Mouse (Mus musculus): ENCODE measurements around the gene Cyb561d2.

Gene Cyb561d2

GRCm38 (mm10) chr9:107541474-107542351, at the start of gene Cyb561d2, which contains the start of gene Nprl2:
Cyb561d2 (minus strand) TSS chr9:107542193.
Nprl2 (plus strand) TSS chr9:107542226.
- in situ Hi-C loops (cut with MboI; ENCODE audit: unreplicated experiment in 2 of 2): loop anchor here (25.0 kb wide), 2 partner anchors 1379 to 1546 kb away; partner anchors contain the start of genes Ccdc51 (in 1 of the 2), Glyctk (in 1 of the 2), Plxnb1 (in 1 of the 2) and Tma7 (in 1 of the 2)

DNA sequence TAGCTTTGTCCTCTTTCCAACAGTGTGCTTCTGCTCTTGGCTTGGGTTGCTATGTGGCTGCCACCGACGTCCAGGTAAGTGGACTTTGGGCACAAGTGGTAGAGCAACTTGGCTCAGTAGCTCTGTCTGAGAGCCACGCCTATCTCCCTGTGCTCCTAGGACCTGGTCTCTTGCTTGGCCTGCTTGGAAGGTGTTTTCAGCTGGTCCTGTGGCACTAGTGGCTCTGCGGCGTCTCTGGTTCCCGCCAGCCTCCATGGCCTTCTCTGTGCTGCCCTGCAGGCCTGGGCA, 48.7 kb upstream of the Cyb561d2 start:
- in situ Hi-C loops (cut with MboI; ENCODE audit: unreplicated experiment in 2 of 2): no loop called here

DNA sequence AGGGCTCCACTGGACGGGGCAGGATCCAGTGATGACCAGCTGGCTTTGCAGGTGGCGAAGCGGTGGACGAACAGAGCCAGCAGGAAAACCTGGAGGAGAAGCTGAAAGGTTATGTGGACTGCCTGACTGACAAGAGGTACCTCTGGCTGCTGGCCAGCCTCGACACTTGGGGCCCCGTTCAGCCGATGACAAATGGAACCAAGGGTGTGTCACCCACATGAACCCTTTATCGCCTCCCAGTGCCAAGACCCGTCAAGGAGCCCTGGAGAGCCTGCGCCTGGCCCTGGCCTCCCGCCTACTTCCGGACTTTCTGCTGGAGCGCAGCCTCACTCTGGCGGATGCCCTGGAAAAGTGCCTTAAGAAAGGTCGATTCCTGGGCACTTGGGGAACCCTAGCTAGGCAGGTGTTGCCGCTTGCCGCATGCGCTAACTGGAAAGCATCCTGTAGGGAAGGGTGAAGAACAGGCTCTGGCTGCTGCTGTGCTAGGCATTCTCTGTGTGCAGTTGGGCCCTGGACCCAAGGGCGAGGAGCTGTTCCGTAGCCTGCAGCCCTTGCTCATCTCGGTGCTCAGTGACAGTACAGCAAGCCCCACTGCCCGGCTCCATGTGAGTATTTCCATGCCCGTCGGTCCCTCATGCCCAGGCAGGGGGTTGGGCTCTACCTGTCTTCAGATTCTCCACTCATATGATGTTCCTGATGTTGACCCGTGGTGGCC, 48.2 kb upstream of the Cyb561d2 start:
- in situ Hi-C loops (cut with MboI; ENCODE audit: unreplicated experiment in 2 of 2): no loop called here

DNA sequence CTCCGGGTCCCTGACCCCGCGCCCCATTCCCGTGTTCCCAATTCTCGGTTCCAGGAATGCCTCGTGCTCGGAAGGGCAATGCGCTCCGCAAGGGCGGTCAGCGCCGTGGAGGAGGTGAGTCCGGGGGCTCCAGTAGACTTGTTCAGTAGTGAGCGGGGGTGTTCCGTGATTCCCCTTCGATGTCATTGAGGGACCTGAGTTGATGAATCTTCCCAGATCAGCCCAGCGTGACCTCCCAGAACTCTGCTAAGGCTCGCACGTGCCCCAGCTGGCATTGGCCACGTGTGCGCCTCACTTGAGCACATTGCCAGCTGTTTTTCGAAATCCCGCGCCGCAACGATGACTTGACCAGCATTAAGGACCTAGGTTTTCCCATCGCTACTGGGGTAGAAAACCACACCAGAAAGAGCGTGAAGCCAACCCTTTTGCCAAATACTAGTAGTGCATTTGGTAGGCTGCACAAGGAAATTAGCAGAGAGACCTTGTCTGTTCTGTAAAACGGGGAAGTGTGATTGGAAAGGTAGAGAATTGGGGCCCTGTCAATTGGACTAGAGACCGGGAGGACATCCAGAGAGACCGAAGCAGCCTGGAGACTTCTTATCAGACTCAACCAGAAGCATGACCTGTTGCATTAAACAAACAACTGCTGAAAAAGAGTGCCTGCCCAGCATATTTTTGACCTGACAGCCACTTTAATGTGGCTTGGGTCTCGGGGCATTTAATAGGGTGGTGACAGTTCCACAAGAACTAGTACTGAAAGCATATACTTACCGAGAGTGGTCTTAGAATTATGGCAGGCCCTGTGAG, 46.0 kb upstream of the Cyb561d2 start:
- in situ Hi-C loops (cut with MboI; ENCODE audit: unreplicated experiment in 2 of 2): no loop called here

- in situ Hi-C loops (cut with MboI; ENCODE audit: unreplicated experiment in 2 of 2): no loop called here
Measured at GRCm38 (mm10) chr9:107586974-107587832, 45.2 kb upstream of the Cyb561d2 start, which contains the start of gene Ifrd2. Ifrd2 (plus strand) TSS chr9:107587642.

GRCm38 (mm10) chr9:107586504-107586903, 44.5 kb upstream of the Cyb561d2 start:
- in situ Hi-C loops (cut with MboI; ENCODE audit: unreplicated experiment in 2 of 2): no loop called here

DNA sequence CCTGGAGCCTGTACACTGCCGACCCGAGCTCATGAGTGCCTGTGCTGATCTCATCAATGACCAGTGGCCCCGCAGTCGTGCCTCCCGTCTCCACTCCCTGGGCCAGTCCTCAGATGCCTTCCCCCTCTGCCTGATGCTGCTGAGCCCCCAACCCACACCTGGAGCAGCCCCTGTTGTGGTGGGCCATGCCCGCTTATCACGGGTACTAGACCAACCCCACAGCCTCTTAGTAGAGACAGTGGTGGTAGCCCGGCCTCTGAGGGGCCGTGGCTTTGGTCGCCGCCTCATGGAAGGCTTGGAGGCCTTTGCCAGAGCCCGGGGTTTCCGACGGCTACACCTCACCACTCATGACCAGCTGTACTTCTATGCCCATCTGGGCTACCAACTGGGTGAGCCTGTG, 41.2 kb upstream of the Cyb561d2 start:
- in situ Hi-C loops (cut with MboI; ENCODE audit: unreplicated experiment in 2 of 2): no loop called here

- in situ Hi-C loops (cut with MboI; ENCODE audit: unreplicated experiment in 2 of 2): no loop called here
Measured at GRCm38 (mm10) chr9:107582509-107583062, 40.6 kb upstream of the Cyb561d2 start.

GRCm38 (mm10) chr9:107581584-107581983, 39.6 kb upstream of the Cyb561d2 start:
- in situ Hi-C loops (cut with MboI; ENCODE audit: unreplicated experiment in 2 of 2): no loop called here

- in situ Hi-C loops (cut with MboI; ENCODE audit: unreplicated experiment in 2 of 2): no loop called here
Measured at GRCm38 (mm10) chr9:107580501-107581317, 38.7 kb upstream of the Cyb561d2 start, which contains the start of gene Hyal3. Hyal3 (plus strand) TSS chr9:107580818.

- in situ Hi-C loops (cut with MboI; ENCODE audit: unreplicated experiment in 2 of 2): no loop called here
Measured at GRCm38 (mm10) chr9:107579023-107579900, 37.3 kb upstream of the Cyb561d2 start.

DNA sequence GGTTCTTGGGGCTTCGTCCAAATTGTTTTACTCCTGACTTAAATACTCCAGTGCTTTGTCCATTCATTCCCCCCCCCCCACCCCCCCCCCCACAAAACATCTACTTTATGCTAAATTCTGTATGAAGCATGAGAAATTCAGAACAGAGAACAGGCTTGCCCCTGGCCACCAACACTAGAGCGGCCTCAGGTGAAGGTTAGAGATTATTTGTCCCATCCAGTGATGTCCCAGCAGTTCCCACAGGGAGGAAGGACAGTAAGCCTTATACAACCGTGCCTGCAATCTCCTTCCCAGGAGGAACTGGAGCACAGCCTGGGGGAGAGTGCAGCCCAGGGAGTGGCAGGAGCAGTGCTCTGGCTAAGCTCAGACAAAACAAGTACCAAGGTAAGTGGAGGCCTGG, 36.6 kb upstream of the Cyb561d2 start, which contains the start of gene Naa80:
TSS of gene Naa80 (plus strand) at position 301 of the 400 bp plus-strand sequence.
- in situ Hi-C loops (cut with MboI; ENCODE audit: unreplicated experiment in 2 of 2): no loop called here

- in situ Hi-C loops (cut with MboI; ENCODE audit: unreplicated experiment in 2 of 2): no loop called here
Measured at GRCm38 (mm10) chr9:107577871-107578270, 35.9 kb upstream of the Cyb561d2 start.

DNA sequence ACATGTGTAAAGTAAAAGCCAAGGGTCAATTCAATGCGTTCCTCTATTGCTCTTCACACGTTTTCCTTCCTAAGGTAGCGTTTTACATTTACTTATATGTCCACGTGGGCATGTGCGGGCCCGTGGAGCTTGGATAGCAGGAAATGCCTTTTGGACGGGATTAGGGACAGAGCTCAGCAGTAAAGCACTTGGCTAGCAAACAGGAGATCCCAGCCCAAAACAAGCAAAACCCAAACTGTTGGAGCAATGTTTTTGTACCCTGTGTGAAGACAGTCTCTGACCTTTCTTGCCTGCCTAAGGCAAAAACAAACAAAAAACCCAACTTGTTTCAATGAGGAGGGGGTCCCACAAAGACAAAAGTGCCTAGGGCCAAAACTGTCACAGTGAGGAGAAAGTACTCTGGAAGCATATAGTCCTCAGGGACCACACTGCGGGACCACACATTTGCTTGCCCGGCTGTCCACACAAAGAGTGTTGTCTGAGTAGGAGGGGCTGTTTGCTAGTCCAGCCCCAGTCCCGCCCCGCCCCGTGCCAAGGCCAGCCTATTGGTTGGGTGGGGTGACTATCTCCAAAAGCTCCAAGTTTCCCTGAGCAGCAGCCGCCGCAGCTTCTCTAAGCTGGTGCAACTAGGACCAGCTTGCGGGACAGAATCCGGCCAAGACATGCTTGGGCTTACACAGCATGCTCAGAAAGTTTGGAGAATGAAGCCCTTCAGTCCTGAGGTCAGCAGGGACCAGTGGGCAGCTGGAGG, 34.5 kb upstream of the Cyb561d2 start, which contains the start of gene Hyal1:
TSS of gene Hyal1 (plus strand) at position 571 of the 751 bp plus-strand sequence.
- in situ Hi-C loops (cut with MboI; ENCODE audit: unreplicated experiment in 2 of 2): no loop called here

DNA sequence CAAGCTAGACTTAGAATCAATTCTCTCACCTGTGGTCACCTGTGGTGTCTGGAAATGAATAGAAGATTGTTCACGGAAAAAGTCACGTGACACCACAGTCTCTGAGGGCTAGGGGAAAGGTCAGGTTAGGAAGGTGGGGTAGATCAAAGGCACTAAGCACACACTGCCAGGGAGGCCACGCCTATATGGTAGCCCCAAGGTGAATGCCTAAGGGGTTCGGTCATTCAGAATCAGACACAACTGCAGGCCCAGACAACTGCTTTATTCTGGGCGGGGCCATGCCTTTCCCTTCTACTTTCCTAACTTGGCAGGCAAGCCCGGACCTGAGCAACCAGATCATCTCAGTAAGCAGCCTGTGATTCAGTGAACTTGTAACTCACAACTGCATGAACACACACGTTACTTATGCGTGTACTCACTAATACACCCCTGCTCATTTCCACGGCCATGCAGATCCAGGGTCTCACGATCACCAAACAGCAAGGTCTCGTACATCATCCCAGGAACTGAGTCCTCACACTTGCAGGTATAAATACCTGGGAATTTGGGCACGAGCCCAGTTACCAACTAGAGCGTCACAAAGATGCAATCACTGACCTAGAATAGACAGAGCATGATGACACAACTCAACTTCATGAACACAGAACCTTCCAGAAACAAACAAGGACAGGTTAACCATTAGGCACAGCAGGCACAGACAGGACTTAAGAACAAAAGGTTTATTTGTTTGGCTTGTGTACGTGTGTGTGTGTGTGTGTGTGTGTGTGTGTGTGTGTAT, 33.8 kb upstream of the Cyb561d2 start:
- in situ Hi-C loops (cut with MboI; ENCODE audit: unreplicated experiment in 2 of 2): no loop called here

- in situ Hi-C loops (cut with MboI; ENCODE audit: unreplicated experiment in 2 of 2): loop anchor here in 1 of 2 experiments (25.0 kb wide), 1 partner anchor 1386 kb away; the partner anchor contains the start of gene Ppm1m
Measured at GRCm38 (mm10) chr9:107573774-107574173, 31.8 kb upstream of the Cyb561d2 start.
